Mouse (Mus musculus): ENCODE measurements around the gene Olfml2b. TPM values are rescaled to one million over a fixed set of nuclear protein-coding genes. Genes with fewer than 3 reads are reported as not detected.

The Olfml2b gene
- polyA plus RNA-seq, 1 experiment from 2014 or later, result 21.9 TPM

GRCm38 (mm10) chr1:170638941-170639340 is 5.4 kb upstream of the Olfml2b start:
- H3K27me3 ChIP-seq (ENCODE audit: control insufficient read depth, insufficient read depth, low read depth, low read length), result no peaks in the 10 kb centered on the region
- no peaks in the 10 kb centered on the region for H3K9me3 ChIP-seq (ENCODE audit: control insufficient read depth, low read length)
- WGBS, result 84% methylated on average over 7 of the region's 7 CpGs
- H3K4me3 ChIP-seq (ENCODE audit: low read length), result no peak overlapping the region
- no peak for ATAC-seq (ENCODE audit: low read depth)
- no peak overlapping the region for H3K4me2 ChIP-seq (ENCODE audit: low read depth, low read length)
- no peak overlapping the region for H3K27ac ChIP-seq (ENCODE audit: low read length)
- H3K4me1 ChIP-seq (replicated peaks; ENCODE audit: control insufficient read depth, insufficient read depth, low read length), result no peaks in the 10 kb centered on the region; the same call in 1 of the 2 replicates
- H3K9ac ChIP-seq (ENCODE audit: low read length), result no peak overlapping the region
- H3K36me3 ChIP-seq (ENCODE audit: control insufficient read depth, insufficient read depth, low read length), result no peaks in the 10 kb centered on the region

- no peaks in the 10 kb centered on the region for H3K9me3 ChIP-seq (ENCODE audit: control insufficient read depth, low read length)
- peak overlapping the region; percentile 28 for H3K4me2 ChIP-seq (ENCODE audit: low read depth, low read length)
- WGBS, result 40% methylated on average over 15 of the region's 15 CpGs
- H3K4me1 ChIP-seq (replicated peaks; ENCODE audit: control insufficient read depth, insufficient read depth, low read length), result peaks cover 3% of the 10 kb centered on the region; the same call in 1 of the 2 replicates
- no peak overlapping the region; the same call in 1 of the 2 replicates for H3K9ac ChIP-seq (ENCODE audit: low read length)
- no peak for ATAC-seq (ENCODE audit: low read depth)
- peak overlapping the region; percentile 30; the same call in 1 of the 2 replicates for H3K27ac ChIP-seq (ENCODE audit: low read length)
- H3K4me3 ChIP-seq (ENCODE audit: low read length), result peak overlapping the region; percentile 14; the same call in 1 of the 2 replicates
- H3K36me3 ChIP-seq (ENCODE audit: control insufficient read depth, insufficient read depth, low read length), result no peaks in the 10 kb centered on the region
- no peaks in the 10 kb centered on the region for H3K27me3 ChIP-seq (ENCODE audit: control insufficient read depth, insufficient read depth, low read depth, low read length)
Measured at GRCm38 (mm10) chr1:170645896-170646605, 1.7 kb downstream of the Olfml2b start.

GRCm38 (mm10) chr1:170646606-170647287 is 2.4 kb downstream of the Olfml2b start:
- Histone ChIP-seq H3K4me3 (ENCODE audit: low read length) (no peak overlapping the region), H3K4me1 (replicated peaks; ENCODE audit: control insufficient read depth, insufficient read depth, low read length) (peaks cover 3% of the 10 kb centered on the region; the same call in 1 of the 2 replicates), H3K27me3 (ENCODE audit: control insufficient read depth, insufficient read depth, low read depth, low read length) (no peaks in the 10 kb centered on the region), H3K9ac (ENCODE audit: low read length) (no peak overlapping the region), H3K36me3 (ENCODE audit: control insufficient read depth, insufficient read depth, low read length) (no peaks in the 10 kb centered on the region), H3K27ac (ENCODE audit: low read length) (peak overlapping the region; percentile 30; the same call in 1 of the 2 replicates), H3K4me2 (ENCODE audit: low read depth, low read length) (peak overlapping the region; percentile 7; the same call in 1 of the 2 replicates), H3K9me3 (ENCODE audit: control insufficient read depth, low read length) (no peaks in the 10 kb centered on the region)
- WGBS, result 55% methylated on average over 9 of the region's 9 CpGs
- ATAC-seq (ENCODE audit: low read depth), result no peak

GRCm38 (mm10) chr1:170647381-170647780 is 3.0 kb downstream of the Olfml2b start:
- Histone ChIP-seq H3K27me3 (ENCODE audit: control insufficient read depth, insufficient read depth, low read depth, low read length) (no peaks in the 10 kb centered on the region), H3K4me3 (ENCODE audit: low read length) (no peak overlapping the region), H3K27ac (ENCODE audit: low read length) (no peak overlapping the region), H3K9ac (ENCODE audit: low read length) (no peak overlapping the region), H3K4me2 (ENCODE audit: low read depth, low read length) (no peak overlapping the region), H3K4me1 (replicated peaks; ENCODE audit: control insufficient read depth, insufficient read depth, low read length) (peaks cover 3% of the 10 kb centered on the region; the same call in 1 of the 2 replicates), H3K36me3 (ENCODE audit: control insufficient read depth, insufficient read depth, low read length) (no peaks in the 10 kb centered on the region), H3K9me3 (ENCODE audit: control insufficient read depth, low read length) (no peaks in the 10 kb centered on the region)
- no peak for ATAC-seq (ENCODE audit: low read depth)
- whole genome bisulfite sequencing, result 74% methylated on average over 7 of the region's 7 CpGs

- no peak overlapping the region for H3K27ac ChIP-seq (ENCODE audit: low read length)
- H3K9ac ChIP-seq (ENCODE audit: low read length), result no peak overlapping the region
- ATAC-seq (ENCODE audit: low read depth), result no peak
- H3K4me3 ChIP-seq (ENCODE audit: low read length), result no peak overlapping the region
- H3K4me1 ChIP-seq (replicated peaks; ENCODE audit: control insufficient read depth, insufficient read depth, low read length), result peaks cover 3% of the 10 kb centered on the region; the same call in 1 of the 2 replicates
- no peaks in the 10 kb centered on the region for H3K9me3 ChIP-seq (ENCODE audit: control insufficient read depth, low read length)
- no peaks in the 10 kb centered on the region for H3K36me3 ChIP-seq (ENCODE audit: control insufficient read depth, insufficient read depth, low read length)
- no peak overlapping the region for H3K4me2 ChIP-seq (ENCODE audit: low read depth, low read length)
- WGBS, result 68% methylated on average over 6 of the region's 6 CpGs
- H3K27me3 ChIP-seq (ENCODE audit: control insufficient read depth, insufficient read depth, low read depth, low read length), result no peaks in the 10 kb centered on the region
Measured at GRCm38 (mm10) chr1:170647971-170648514, 3.7 kb downstream of the Olfml2b start.

- Histone ChIP-seq H3K36me3 (ENCODE audit: control insufficient read depth, insufficient read depth, low read length) (no peaks in the 10 kb centered on the region), H3K27me3 (ENCODE audit: control insufficient read depth, insufficient read depth, low read depth, low read length) (no peaks in the 10 kb centered on the region), H3K27ac (ENCODE audit: low read length) (no peak overlapping the region), H3K4me2 (ENCODE audit: low read depth, low read length) (no peak overlapping the region), H3K9ac (ENCODE audit: low read length) (no peak overlapping the region), H3K9me3 (ENCODE audit: control insufficient read depth, low read length) (no peaks in the 10 kb centered on the region), H3K4me3 (ENCODE audit: low read length) (no peak overlapping the region), H3K4me1 (replicated peaks; ENCODE audit: control insufficient read depth, insufficient read depth, low read length) (peaks cover 1% of the 10 kb centered on the region; the same call in 1 of the 2 replicates)
- 58% methylated on average over 6 of the region's 6 CpGs for WGBS
- no peak for ATAC-seq (ENCODE audit: low read depth)
Measured at GRCm38 (mm10) chr1:170651046-170651723, 6.9 kb downstream of the Olfml2b start.

GRCm38 (mm10) chr1:170651989-170652740 is 7.8 kb downstream of the Olfml2b start:
- no peak overlapping the region for H3K4me3 ChIP-seq (ENCODE audit: low read length)
- no peak overlapping the region for H3K4me2 ChIP-seq (ENCODE audit: low read depth, low read length)
- no peaks in the 10 kb centered on the region for H3K9me3 ChIP-seq (ENCODE audit: control insufficient read depth, low read length)
- no peak overlapping the region for H3K9ac ChIP-seq (ENCODE audit: low read length)
- no peaks in the 10 kb centered on the region for H3K4me1 ChIP-seq (replicated peaks; ENCODE audit: control insufficient read depth, insufficient read depth, low read length)
- 64% methylated on average over 15 of the region's 15 CpGs for WGBS
- no peaks in the 10 kb centered on the region for H3K36me3 ChIP-seq (ENCODE audit: control insufficient read depth, insufficient read depth, low read length)
- H3K27me3 ChIP-seq (ENCODE audit: control insufficient read depth, insufficient read depth, low read depth, low read length), result no peaks in the 10 kb centered on the region
- no peak for ATAC-seq (ENCODE audit: low read depth)
- 0 out of 2 replicates have a peak overlapping the region, but pooled peaks have one; percentile 15 for H3K27ac ChIP-seq (ENCODE audit: low read length)

GRCm38 (mm10) chr1:170655280-170655917 is 11.1 kb downstream of the Olfml2b start:
- H3K4me2 ChIP-seq (ENCODE audit: low read depth, low read length), result no peak overlapping the region
- no peaks in the 10 kb centered on the region for H3K4me1 ChIP-seq (replicated peaks; ENCODE audit: control insufficient read depth, insufficient read depth, low read length)
- no peak for ATAC-seq (ENCODE audit: low read depth)
- H3K9ac ChIP-seq (ENCODE audit: low read length), result no peak overlapping the region
- no peak overlapping the region for H3K27ac ChIP-seq (ENCODE audit: low read length)
- H3K27me3 ChIP-seq (ENCODE audit: control insufficient read depth, insufficient read depth, low read depth, low read length), result no peaks in the 10 kb centered on the region
- WGBS, result 59% methylated on average over 5 of the region's 5 CpGs
- no peaks in the 10 kb centered on the region for H3K36me3 ChIP-seq (ENCODE audit: control insufficient read depth, insufficient read depth, low read length)
- H3K4me3 ChIP-seq (ENCODE audit: low read length), result no peak overlapping the region
- H3K9me3 ChIP-seq (ENCODE audit: control insufficient read depth, low read length), result no peaks in the 10 kb centered on the region
